Mouse (Mus musculus) liver, embryonic 18 days (tissue): ENCODE data around the gene Elmod2. TPM values are rescaled to one million over a fixed set of nuclear protein-coding genes. Genes with fewer than 3 reads are reported as not detected.

Experiments
- polyA plus RNA-seq: library from polyadenylated mRNA; depleted of rRNA; stranded (reverse); fragments of >200 nt; gene quantifications from 2 replicates; pipeline ENCODE4 v1.2.3, GENCODE M21; 2012; rRNA removed

The Elmod2 gene
- 3.1 TPM in 2 replicates for polyA plus RNA-seq

DNA sequence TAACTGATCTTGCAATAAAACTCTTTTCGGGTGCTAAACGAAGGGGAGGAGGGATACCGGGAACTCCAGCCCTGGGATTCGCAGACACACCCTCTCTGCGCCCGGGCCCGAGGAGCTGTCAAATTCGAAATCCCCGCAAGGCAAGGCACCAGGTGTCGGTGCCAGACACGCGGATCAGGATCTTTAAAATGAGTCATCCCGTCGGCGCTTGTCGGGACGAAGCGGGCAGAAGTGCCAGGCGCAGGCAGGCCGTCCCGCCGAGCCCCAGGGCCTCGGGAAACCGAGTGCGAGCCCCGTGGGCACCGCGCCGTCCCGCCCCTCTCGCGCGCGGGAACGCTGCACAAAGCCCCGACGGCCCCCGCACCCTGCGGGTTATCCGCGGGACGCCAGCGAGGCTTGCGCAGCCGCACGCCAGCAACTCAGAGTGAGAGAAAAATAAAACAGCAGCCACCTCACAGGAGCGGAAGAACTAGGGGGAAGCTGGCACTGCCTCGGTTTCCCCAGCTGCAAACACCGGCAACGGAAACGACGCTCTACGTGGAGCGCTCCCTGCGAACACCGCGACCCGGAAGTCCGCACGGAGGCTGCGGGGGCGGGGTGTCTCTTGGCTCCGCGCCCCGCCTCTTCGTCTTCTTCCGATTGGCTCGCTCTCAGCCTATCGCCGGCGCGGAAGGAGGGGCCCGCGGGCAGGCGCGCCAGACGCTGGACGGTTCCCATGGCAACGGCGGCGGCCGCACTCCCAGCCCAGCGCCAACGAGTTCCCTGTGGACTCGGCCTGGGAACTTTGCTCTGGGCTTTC is at the start of gene Elmod2:
Gene Elmod2 (minus strand): TSS at position 588 of the 799 bp plus-strand sequence.

DNA sequence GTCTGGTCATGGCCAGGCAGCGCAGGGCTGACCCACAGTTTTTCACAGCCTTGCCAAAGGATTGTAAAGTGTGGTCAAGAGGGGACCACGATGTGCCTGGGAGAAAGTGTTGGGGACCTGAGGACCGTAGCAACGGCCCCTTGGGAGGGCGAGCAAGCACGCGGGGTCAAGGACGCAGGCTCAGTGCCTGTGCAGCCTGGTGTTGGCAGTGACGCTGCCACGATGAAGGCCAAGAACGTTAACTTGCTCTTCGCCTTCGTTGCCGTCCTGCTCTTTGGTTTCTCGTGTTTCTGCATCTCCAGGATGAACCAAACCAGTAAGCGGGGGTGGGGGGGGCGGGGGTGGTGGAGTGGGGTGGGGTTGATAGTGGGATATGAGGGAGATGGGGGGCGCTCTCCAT is 16.0 kb upstream of the Elmod2 start, which contains the start of gene Mgat4d:
Gene Mgat4d (plus strand): TSS at position 209 of the 400 bp plus-strand sequence.

DNA sequence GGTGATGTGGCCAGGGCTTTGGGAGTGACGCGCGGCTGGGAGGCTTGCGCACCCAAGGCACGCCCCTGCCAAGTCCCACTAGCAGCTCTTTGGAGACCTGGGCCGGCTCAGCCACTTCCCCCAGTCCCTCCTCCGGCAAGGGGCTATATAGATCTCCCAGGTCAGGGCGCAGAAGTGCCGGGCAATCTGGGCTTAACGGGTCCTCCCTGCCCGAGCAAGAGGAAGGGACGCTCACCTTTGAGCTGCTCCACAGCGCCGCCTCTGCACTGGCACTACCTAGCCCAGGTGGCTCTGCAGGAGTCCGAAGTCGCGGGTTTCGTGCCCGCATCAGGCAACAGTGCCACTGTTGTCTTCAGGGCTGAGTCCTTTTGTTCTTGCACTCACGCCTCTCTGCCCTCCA is 42.1 kb downstream of the Elmod2 start, which contains the start of gene Ucp1:
Gene Ucp1 (plus strand): TSS at position 177 of the 400 bp plus-strand sequence.

Other genes with a start within 250 kb of the Elmod2 start
- 1.2 and 1.4 TPM in 2 replicates for gene Tbc1d9, start 167.1 kb downstream of the Elmod2 start, polyA plus RNA-seq
- 0.07 and 0.21 TPM in 2 replicates for gene Gm10645, start 166.3 kb downstream of the Elmod2 start, polyA plus RNA-seq
- 0.02 TPM in 1 of 2 replicates, not detected in the other for gene Ucp1, start 42.1 kb downstream of the Elmod2 start, polyA plus RNA-seq
- gene Mgat4d, start 16.0 kb upstream of the Elmod2 start, polyA plus RNA-seq, result not detected in 2 replicates
- 0.07 and 0.08 TPM in 2 replicates for gene Clgn, start 57.4 kb upstream of the Elmod2 start, polyA plus RNA-seq
- gene Scoc, start 125.9 kb upstream of the Elmod2 start, polyA plus RNA-seq, result 21.6 and 23.0 TPM in 2 replicates
- gene Olfr370, start 203.3 kb upstream of the Elmod2 start, polyA plus RNA-seq, result not detected in 2 replicates
- gene Ndufb7, start 234.2 kb upstream of the Elmod2 start, polyA plus RNA-seq, result 193 and 194 TPM in 2 replicates